Mouse (Mus musculus): ENCODE data around the gene Gpc4. TPM values are rescaled to one million over a fixed set of nuclear protein-coding genes. Genes with fewer than 3 reads are reported as not detected.

The Gpc4 gene
- total and polyA plus RNA-seq, 3 experiments = not detected

GRCm38 (mm10) chrX:52129604-52130003 is 35.4 kb downstream of the Gpc4 start:
- no peaks in the 10 kb centered on the region for H3K4me1 ChIP-seq (ENCODE audit: control insufficient read depth in 1 of 2, insufficient read depth in 2 of 2)
- in situ Hi-C loops (cut with MboI; ENCODE audit: low pct_ligation_motif_present, low pct_unique_long_range_greater_than_20kb, low sequenced_read_pairs) = no loop called here
- no peak for DNase-seq (ENCODE audit: extremely low read depth)
- no peak overlapping the region for H3K4me3 ChIP-seq (replicated peaks in 1 of 3; ENCODE audit: low read depth in 2 of 3, low read length in 2 of 3, poor library complexity in 1 of 3)
- H3K4me2 ChIP-seq (ENCODE audit: insufficient read depth, low read depth, poor library complexity, severe bottlenecking) = no peak overlapping the region
- dilution Hi-C loops (cut with MboI; ENCODE audit: extremely low pct_ligation_motif_present, extremely low pct_unique_long_range_greater_than_20kb, low sequenced_read_pairs) = no loop called here
- no peaks in the 10 kb centered on the region for H3K9me3 ChIP-seq (replicated peaks; ENCODE audit: low read length)
- H3K79me2 ChIP-seq (replicated peaks; ENCODE audit: control insufficient read depth, extremely low read depth, insufficient read depth, poor library complexity, severe bottlenecking) = no peaks in the 10 kb centered on the region
- no peak overlapping the region for H3K27ac ChIP-seq (ENCODE audit: insufficient read depth, low read depth)
- H3K27me3 ChIP-seq (replicated peaks) = no peaks in the 10 kb centered on the region
- TF ChIP-seq EP300 (IDR thresholded peaks at IDR 0.05; ENCODE audit: low read length) = no peak
- no peak for TF ChIP-seq ZKSCAN1 (IDR thresholded peaks at IDR 0.05; ENCODE audit: borderline replicate concordance, low read depth, low read length)
- no peaks in the 10 kb centered on the region for H3K36me3 ChIP-seq (replicated peaks in 1 of 2; ENCODE audit: control insufficient read depth in 1 of 2, insufficient read depth in 1 of 2, low read length in 1 of 2)
- no peak overlapping the region for H3K9ac ChIP-seq (ENCODE audit: insufficient read depth, low read depth)

- no peak for TF ChIP-seq JUND (conservative IDR thresholded peaks at IDR 0.05; ENCODE audit: low read depth, low read length)
- H3K4me2 ChIP-seq (ENCODE audit: insufficient read depth, low read depth, poor library complexity, severe bottlenecking) = no peak overlapping the region
- H3K9ac ChIP-seq (ENCODE audit: insufficient read depth, low read depth) = no peak overlapping the region
- no peaks in the 10 kb centered on the region for H3K4me1 ChIP-seq (ENCODE audit: control insufficient read depth in 1 of 2, insufficient read depth in 2 of 2)
- in situ Hi-C loops (cut with MboI; ENCODE audit: low pct_ligation_motif_present, low pct_unique_long_range_greater_than_20kb, low sequenced_read_pairs) (no loop called here), dilution Hi-C loops (cut with MboI; ENCODE audit: extremely low pct_ligation_motif_present, extremely low pct_unique_long_range_greater_than_20kb, low sequenced_read_pairs) (no loop called here)
- no peak for DNase-seq (ENCODE audit: extremely low read depth)
- H3K4me3 ChIP-seq (replicated peaks in 1 of 3; ENCODE audit: low read depth in 2 of 3, low read length in 2 of 3, poor library complexity in 1 of 3) = no peak overlapping the region
- H3K9me3 ChIP-seq (replicated peaks; ENCODE audit: low read length) = no peaks in the 10 kb centered on the region
- H3K36me3 ChIP-seq (replicated peaks in 1 of 2; ENCODE audit: control insufficient read depth in 1 of 2, insufficient read depth in 1 of 2, low read length in 1 of 2) = no peaks in the 10 kb centered on the region
- no peaks in the 10 kb centered on the region for H3K79me2 ChIP-seq (replicated peaks; ENCODE audit: control insufficient read depth, extremely low read depth, insufficient read depth, poor library complexity, severe bottlenecking)
- H3K27ac ChIP-seq (ENCODE audit: insufficient read depth, low read depth) = no peak overlapping the region
- H3K27me3 ChIP-seq (replicated peaks) = no peaks in the 10 kb centered on the region
These were observed 36.3 kb downstream of the Gpc4 start for GRCm38 (mm10) chrX:52128794-52129193.

GRCm38 (mm10) chrX:52113651-52114050 is 51.4 kb downstream of the Gpc4 start:
- in situ Hi-C loops (cut with MboI; ENCODE audit: low pct_ligation_motif_present, low pct_unique_long_range_greater_than_20kb, low sequenced_read_pairs) (no loop called here), dilution Hi-C loops (cut with MboI; ENCODE audit: extremely low pct_ligation_motif_present, extremely low pct_unique_long_range_greater_than_20kb, low sequenced_read_pairs) (no loop called here)
- Histone ChIP-seq H3K9ac (ENCODE audit: insufficient read depth, low read depth) (no peak overlapping the region), H3K27ac (ENCODE audit: insufficient read depth, low read depth) (no peak overlapping the region), H3K4me3 (replicated peaks in 1 of 3; ENCODE audit: low read depth in 2 of 3, low read length in 2 of 3, poor library complexity in 1 of 3) (no peak overlapping the region), H3K36me3 (replicated peaks in 1 of 2; ENCODE audit: control insufficient read depth in 1 of 2, insufficient read depth in 1 of 2, low read length in 1 of 2) (no peaks in the 10 kb centered on the region), H3K4me1 (ENCODE audit: control insufficient read depth in 1 of 2, insufficient read depth in 2 of 2) (no peaks in the 10 kb centered on the region), H3K9me3 (replicated peaks; ENCODE audit: low read length) (no peaks in the 10 kb centered on the region), H3K79me2 (replicated peaks; ENCODE audit: control insufficient read depth, extremely low read depth, insufficient read depth, poor library complexity, severe bottlenecking) (no peaks in the 10 kb centered on the region), H3K27me3 (replicated peaks) (no peaks in the 10 kb centered on the region), H3K4me2 (ENCODE audit: insufficient read depth, low read depth, poor library complexity, severe bottlenecking) (no peak overlapping the region)
- TF ChIP-seq NRF1 (IDR thresholded peaks at IDR 0.05; ENCODE audit: low read depth, low read length) (no peak), KAT2A (IDR thresholded peaks at IDR 0.05; ENCODE audit: insufficient replicate concordance, low read length) (no peak), BHLHE40 (IDR thresholded peaks at IDR 0.05; ENCODE audit: low read depth, low read length) (no peak), ZNF384 (IDR thresholded peaks at IDR 0.05; ENCODE audit: low read depth, low read length) (no peak), JUN (IDR thresholded peaks at IDR 0.05; ENCODE audit: insufficient read depth, low read depth, low read length) (no peak), POLR2AphosphoS2 (IDR thresholded peaks at IDR 0.05; ENCODE audit: low read depth, low read length) (no peak), CTCF (conservative IDR thresholded peaks at IDR 0.05 in 1 of 2, IDR thresholded peaks at IDR 0.05 in 1 of 2; ENCODE audit: low read depth in 2 of 2, low read length in 2 of 2) (no peak), SMC3 (IDR thresholded peaks at IDR 0.05; ENCODE audit: low read depth, low read length) (no peak), EP300 (IDR thresholded peaks at IDR 0.05; ENCODE audit: low read length) (no peak), IRF4 (IDR thresholded peaks at IDR 0.05; ENCODE audit: low read depth, low read length) (no peak), MAX (IDR thresholded peaks at IDR 0.05; ENCODE audit: low read length) (no peak), ZMIZ1 (IDR thresholded peaks at IDR 0.05; ENCODE audit: low read depth, low read length) (no peak), POLR2A (IDR thresholded peaks at IDR 0.05; ENCODE audit: low read depth, low read length) (no peak)
- no peak for DNase-seq (ENCODE audit: extremely low read depth)
